ENCODE assay signal across 29 mouse cellular contexts in genomic region chr2:180420641-180421040, GRCm38 (mm10). TPM values are rescaled to one million over a fixed set of nuclear protein-coding genes. Genes with fewer than 3 reads are reported as not detected.
A peak's percentile ranks its signal among the peaks of the same experiment; 100 is the strongest.
DNase-seq lines count a peak whose midpoint lies in the region; ATAC-seq lines count a peak whose summit lies in the region.
"Had no signal": no experiment of that assay in that cellular context is flagged by ENCODE, and none has a peak within 500 bp of the region (broad histone marks: within the 10 kb centered on the region; RNA-seq: fewer than 3 reads in every experiment).

No protein-coding gene starts in this region.

- no peak overlapping the region for H3K9ac ChIP-seq in midbrain, embryonic 11.5 days (ENCODE audit: low read length)
- H3K9ac ChIP-seq in midbrain, embryonic 13.5 days (replicated peaks), result no peak overlapping the region
- H3K9ac ChIP-seq: embryonic facial prominence, embryonic 13.5 days; forebrain, embryonic 15.5 days; heart, embryonic 12.5 days; hindbrain, embryonic 14.5 days; limb, embryonic 15.5 days; liver, embryonic 13.5 days; neural tube, embryonic 12.5 days had no signal

- H3K4me2 ChIP-seq in midbrain, embryonic 11.5 days, result no peak overlapping the region
- no peak overlapping the region for H3K4me2 ChIP-seq in midbrain, embryonic 13.5 days (replicated peaks)
- H3K4me2 ChIP-seq: embryonic facial prominence, embryonic 13.5 days; forebrain, embryonic 15.5 days; heart, embryonic 12.5 days; hindbrain, embryonic 14.5 days; limb, embryonic 15.5 days; liver, embryonic 13.5 days; neural tube, embryonic 12.5 days had no signal

- no peaks in the 10 kb centered on the region for H3K27me3 ChIP-seq in midbrain, embryonic 11.5 days (ENCODE audit: control insufficient read depth, insufficient read depth, low read length)
- 0 out of 2 replicates have a peak, but pooled peaks cover 2% of the 10 kb centered on the region for H3K27me3 ChIP-seq in midbrain, embryonic 13.5 days
- H3K27me3 ChIP-seq: liver, embryonic 13.5 days; neural tube, embryonic 12.5 days had no signal

- H3K9me3 ChIP-seq in midbrain, embryonic 11.5 days (ENCODE audit: control insufficient read depth, low read length), result no peaks in the 10 kb centered on the region
- H3K9me3 ChIP-seq in midbrain, embryonic 13.5 days, result no peaks in the 10 kb centered on the region
- H3K9me3 ChIP-seq: embryonic facial prominence, embryonic 13.5 days; forebrain, embryonic 10.5 days; forebrain, embryonic 15.5 days; heart, embryonic 12.5 days; limb, embryonic 10.5 days; limb, embryonic 15.5 days; liver, embryonic 13.5 days; neural tube, embryonic 12.5 days had no signal

- ATAC-seq in midbrain, embryonic 11.5 days (ENCODE audit: low FRiP score), result no peak
- ATAC-seq in midbrain, embryonic 13.5 days, result no peak
- ATAC-seq: forebrain, embryonic 15.5 days; inflammation-experienced regulatory T-cells, adult 6 months; midbrain, embryonic 16.5 days had no signal

- DNase-seq in midbrain, embryonic 11.5 days (ENCODE audit: low spot score, missing footprints), result peak; percentile 41
- peak; percentile 86 for DNase-seq in cerebellum, adult 11-12 months
- DNase-seq in cerebellum, adult 9-11 months, result peak; percentile 87
- DNase-seq in frontal cortex, postnatal 14 days (ENCODE audit: low spot score in 2 of 2), result no peak
- no peak for DNase-seq in ovary, postnatal 10 days (ENCODE audit: low spot score)
- DNase-seq in layer of hippocampus, postnatal 14 days (ENCODE audit: low spot score in 2 of 2), result no peak
- DNase-seq: adrenal gland, postnatal 36 days; heart, adult 2 months; heart, postnatal 4 days; kidney, adult 11 months; kidney, postnatal 25 days; liver, embryonic 13.5 days; lung, adult 18-20 months; lung, postnatal 10 days had no signal

- WGBS in midbrain, embryonic 11.5 days, result 86% methylated on average over 3 of the region's 3 CpGs
- WGBS in midbrain, embryonic 13.5 days, result 88% methylated on average over 3 of the region's 3 CpGs

- no peak overlapping the region for H3K4me3 ChIP-seq in midbrain, embryonic 11.5 days (ENCODE audit: low read depth, low read length)
- H3K4me3 ChIP-seq in midbrain, embryonic 13.5 days (replicated peaks), result no peak overlapping the region
- H3K4me3 ChIP-seq: embryonic facial prominence, embryonic 13.5 days; forebrain, embryonic 10.5 days; forebrain, embryonic 15.5 days; heart, adult 2 months; heart, embryonic 12.5 days; limb, embryonic 10.5 days; limb, embryonic 15.5 days; liver, embryonic 13.5 days; myocyte; neural tube, embryonic 12.5 days had no signal

- no peak overlapping the region for H3K27ac ChIP-seq in midbrain, embryonic 11.5 days (ENCODE audit: low read depth, low read length)
- no peak overlapping the region for H3K27ac ChIP-seq in midbrain, embryonic 13.5 days
- H3K27ac ChIP-seq: embryonic facial prominence, embryonic 13.5 days; forebrain, embryonic 10.5 days; forebrain, embryonic 15.5 days; heart, adult 2 months; hindbrain, embryonic 14.5 days; limb, embryonic 10.5 days; limb, embryonic 15.5 days; liver, embryonic 13.5 days; macrophage; neural tube, embryonic 12.5 days had no signal

- H3K36me3 ChIP-seq in midbrain, embryonic 11.5 days (ENCODE audit: control insufficient read depth, insufficient read depth, low read length), result no peaks in the 10 kb centered on the region
- no peaks in the 10 kb centered on the region for H3K36me3 ChIP-seq in midbrain, embryonic 13.5 days
- H3K36me3 ChIP-seq: embryonic facial prominence, embryonic 13.5 days; forebrain, embryonic 10.5 days; forebrain, embryonic 15.5 days; heart, embryonic 12.5 days; limb, embryonic 10.5 days; limb, embryonic 15.5 days; liver, embryonic 13.5 days; neural tube, embryonic 12.5 days had no signal

- H3K4me1 ChIP-seq in midbrain, embryonic 11.5 days (ENCODE audit: control insufficient read depth, insufficient read depth, low read length), result no peaks in the 10 kb centered on the region
- H3K4me1 ChIP-seq in midbrain, embryonic 13.5 days (replicated peaks), result no peaks in the 10 kb centered on the region
- H3K4me1 ChIP-seq: embryonic facial prominence, embryonic 13.5 days; forebrain, embryonic 10.5 days; heart, embryonic 12.5 days; limb, embryonic 10.5 days; limb, embryonic 15.5 days; liver, embryonic 13.5 days; neural tube, embryonic 12.5 days had no signal

RNA-seq across cellular contexts. Expression of gene Slco4a1, which starts 35.4 kb away (rescaled TPM):
- 4.9 and 5.5 TPM in 2 replicates for polyA plus RNA-seq in midbrain, embryonic 11.5 days (2014; fragmentation: Nextera tagmentation; extraction: Ambion mirVana)
- polyA plus RNA-seq in midbrain, embryonic 13.5 days (2015; fragmentation: Nextera tagmentation; extraction: Ambion mirVana), result 1.6 and 1.9 TPM in 2 replicates
- 1 to 10 TPM in 1 of 2 experiments, under 1 TPM in 1; 0.94 to 2.0 TPM for total RNA-seq in layer of hippocampus, postnatal 14 days (2021)
- total RNA-seq: heart, adult 2 months; MEL had no signal
- polyA plus RNA-seq: heart, postnatal 0 days had no signal

Comparison
In these comparisons a context has a peak if more than half of its experiments do, and no peak if none do; other contexts are left out.
1. DNase-seq: peak in midbrain, embryonic 11.5 days (single experiment), cerebellum, adult 11-12 months (single experiment) and cerebellum, adult 9-11 months (single experiment); none in frontal cortex, postnatal 14 days (0 of 2), ovary, postnatal 10 days (single experiment) and layer of hippocampus, postnatal 14 days (0 of 2).